ENCODE assay signal across 42 mouse cellular contexts in genomic region chr15:77629822-77630221, GRCm38 (mm10). TPM values are rescaled to one million over a fixed set of nuclear protein-coding genes. Genes with fewer than 3 reads are reported as not detected.
"Had no signal": no experiment of that assay in that cellular context is flagged by ENCODE, and none has a peak within 500 bp of the region (broad histone marks: within the 10 kb centered on the region; RNA-seq: fewer than 3 reads in every experiment).

No protein-coding gene starts in this region.

RNA-seq across cellular contexts. Expression of gene Apol11b, which starts 13.3 kb away (rescaled TPM):
- total RNA-seq: hindbrain, postnatal 0 days; layer of hippocampus, adult 18-20 months; layer of hippocampus, adult 2 months; layer of hippocampus, postnatal 14 days; layer of hippocampus, postnatal 25 days; layer of hippocampus, postnatal 36 days had no signal
- polyA plus RNA-seq: heart, embryonic 11.5 days; heart, embryonic 12.5 days; hindbrain, embryonic 10.5 days; hindbrain, embryonic 11.5 days; hindbrain, embryonic 12.5 days; hindbrain, embryonic 14.5 days; hindbrain, embryonic 15.5 days; hindbrain, embryonic 16.5 days; hindbrain, postnatal 0 days; intestine, embryonic 14.5 days; intestine, postnatal 0 days; kidney, embryonic 14.5 days; kidney, postnatal 0 days had no signal

RNA-seq across cellular contexts. Expression of gene Gm36245, which starts 30.8 kb away (rescaled TPM):
- total RNA-seq: heart, postnatal 10 days; heart, postnatal 14 days; heart, postnatal 25 days; heart, postnatal 36 days; heart, postnatal 4 days; hematopoietic stem cell, adult 5-6 weeks; hindbrain, postnatal 0 days; layer of hippocampus, adult 18-20 months; layer of hippocampus, adult 2 months; layer of hippocampus, adult 8-10 months; layer of hippocampus, postnatal 10 days; layer of hippocampus, postnatal 14 days; layer of hippocampus, postnatal 25 days; layer of hippocampus, postnatal 36 days; left cerebral cortex, adult 18-20 months; left cerebral cortex, adult 2 months; left cerebral cortex, adult 8-10 months had no signal
- polyA plus RNA-seq: heart, embryonic 11.5 days; heart, embryonic 12.5 days; heart, embryonic 13.5 days; heart, embryonic 14.5 days; heart, embryonic 15.5 days; heart, embryonic 16.5 days; heart, postnatal 0 days; hindbrain, embryonic 10.5 days; hindbrain, embryonic 11.5 days; hindbrain, embryonic 12.5 days; hindbrain, embryonic 13.5 days; hindbrain, embryonic 14.5 days; hindbrain, embryonic 15.5 days; hindbrain, embryonic 16.5 days; hindbrain, postnatal 0 days; inflammation-experienced regulatory T-cells, adult 6 months; intestine, embryonic 14.5 days; intestine, embryonic 15.5 days; intestine, embryonic 16.5 days; intestine, postnatal 0 days; kidney, adult 2 months; kidney, embryonic 14.5 days; kidney, embryonic 15.5 days; kidney, embryonic 16.5 days; kidney, postnatal 0 days; large intestine, adult 2 months had no signal

RNA-seq across cellular contexts. Expression of gene Apol10b, which starts 33.9 kb away (rescaled TPM):
- total RNA-seq: heart, postnatal 4 days; hematopoietic stem cell, adult 5-6 weeks; hindbrain, postnatal 0 days; layer of hippocampus, adult 2 months; layer of hippocampus, postnatal 14 days had no signal
- polyA plus RNA-seq: heart, embryonic 11.5 days; heart, embryonic 12.5 days; heart, embryonic 13.5 days; heart, embryonic 14.5 days; hindbrain, embryonic 10.5 days; hindbrain, embryonic 11.5 days; hindbrain, embryonic 14.5 days; hindbrain, embryonic 16.5 days had no signal
